Mouse (Mus musculus) CH12.LX (cell line): ENCODE measurements around the gene Vtn. TPM values are rescaled to one million over a fixed set of nuclear protein-coding genes. Genes with fewer than 3 reads are reported as not detected.

Experiments
- DNase-seq: peaks from one replicate; pipeline ENCODE4 v3.0.0-alpha.2; 2013; ENCODE audit errors: extremely low read depth
- H3K27ac ChIP-seq: 2 replicates; pipeline ENCODE4 v1.5.1; 2012; ENCODE audit warnings: low read depth, mild to moderate bottlenecking, control low read depth, moderate library complexity; ENCODE audit not compliant: insufficient read depth
- H3K27me3 ChIP-seq: replicated peaks from 2 replicates; pipeline ENCODE3; 2012; ENCODE audit warnings: inconsistent platforms
- H3K36me3 ChIP-seq, 2 experiments: replicated peaks in 1 of 2; 2 replicates each; pipeline versions ENCODE3 to v1.6.1; 2012; ENCODE audit warnings: inconsistent platforms in 1 of 2, low read length in 1 of 2, mild to moderate bottlenecking in 1 of 2, mixed read lengths in 1 of 2, moderate library complexity in 1 of 2; ENCODE audit not compliant: control insufficient read depth in 1 of 2, insufficient read depth in 1 of 2
- H3K4me1 ChIP-seq, 2 experiments: 2 replicates each; pipeline ENCODE4 v1.6.1; 2012; ENCODE audit warnings: inconsistent platforms in 1 of 2, moderate library complexity in 1 of 2; ENCODE audit not compliant: insufficient read depth in 2 of 2, control insufficient read depth in 1 of 2
- H3K4me2 ChIP-seq: 2 replicates; pipeline ENCODE4 v1.6.1; 2012; ENCODE audit warnings: low read depth, mild to moderate bottlenecking, control low read depth; ENCODE audit not compliant: poor library complexity, insufficient read depth, severe bottlenecking
- H3K4me3 ChIP-seq, 3 experiments: fragments of 150-350 bp in 1 of 3; sonication (generic) in 1 of 3; replicated peaks in 1 of 3; 2 replicates each; pipeline versions ENCODE3 to v1.5.1; 2011 to 2012; ENCODE audit warnings: low read depth in 2 of 3, low read length in 2 of 3, mild to moderate bottlenecking in 2 of 3, moderate library complexity in 2 of 3, control low read depth in 1 of 3, improper control_type of control experiment in 1 of 3, inconsistent platforms in 1 of 3, mixed read lengths in 1 of 3; ENCODE audit not compliant: poor library complexity in 1 of 3
- H3K79me2 ChIP-seq: replicated peaks from 2 replicates; pipeline ENCODE4 v1.6.1; 2012; ENCODE audit warnings: mild to moderate bottlenecking, moderate library complexity; ENCODE audit not compliant: control insufficient read depth, poor library complexity, insufficient read depth, severe bottlenecking; ENCODE audit errors: extremely low read depth
- H3K9ac ChIP-seq: 2 replicates; pipeline ENCODE4 v1.6.1; 2012; ENCODE audit warnings: low read depth, mild to moderate bottlenecking, control low read depth, moderate library complexity; ENCODE audit not compliant: insufficient read depth
- H3K9me3 ChIP-seq: replicated peaks from 2 replicates; pipeline ENCODE3; 2012; ENCODE audit warnings: low read length, inconsistent platforms, mixed read lengths
- BHLHE40 ChIP-seq: IDR thresholded peaks from 2 replicates; pipeline ENCODE4 v1.6.1; 2011; ENCODE audit warnings: mild to moderate bottlenecking, low read depth, low read length, improper control_type of control experiment
- CTCF ChIP-seq, 2 experiments: IDR thresholded peaks in 1 of 2; conservative IDR thresholded peaks in 1 of 2; 2 replicates each; pipeline ENCODE4 v1.5.1; 2011 to 2012; ENCODE audit warnings: low read depth in 2 of 2, low read length in 2 of 2, improper control_type of control experiment in 1 of 2, inconsistent platforms in 1 of 2, mild to moderate bottlenecking in 1 of 2, moderate library complexity in 1 of 2
- E2F4 ChIP-seq: IDR thresholded peaks from 2 replicates; pipeline ENCODE4 v1.6.1; 2011; ENCODE audit warnings: low read depth, low read length, improper control_type of control experiment; ENCODE audit not compliant: insufficient replicate concordance
- ELF1 ChIP-seq: IDR thresholded peaks from 2 replicates; pipeline ENCODE4 v1.6.1; 2014; ENCODE audit warnings: low read depth, mild to moderate bottlenecking, inconsistent platforms, low read length, improper control_type of control experiment
- EP300 ChIP-seq: IDR thresholded peaks from 2 replicates; pipeline ENCODE4 v1.6.1; 2011; ENCODE audit warnings: low read length, improper control_type of control experiment
- HCFC1 ChIP-seq: IDR thresholded peaks from 2 replicates; pipeline ENCODE4 v1.6.1; 2012; ENCODE audit warnings: low read depth, mild to moderate bottlenecking, inconsistent platforms, low read length, improper control_type of control experiment
- IRF4 ChIP-seq: IDR thresholded peaks from 2 replicates; pipeline ENCODE4 v1.6.1; 2014; ENCODE audit warnings: low read depth, mild to moderate bottlenecking, inconsistent platforms, low read length, improper control_type of control experiment
- JUN ChIP-seq: IDR thresholded peaks from 2 replicates; pipeline ENCODE4 v1.6.1; 2011; ENCODE audit warnings: low read depth, mild to moderate bottlenecking, low read length, improper control_type of control experiment, moderate library complexity; ENCODE audit not compliant: insufficient read depth
- KAT2A ChIP-seq: IDR thresholded peaks from 2 replicates; pipeline ENCODE4 v1.6.1; 2012; ENCODE audit warnings: low read length, improper control_type of control experiment, inconsistent platforms; ENCODE audit not compliant: insufficient replicate concordance
- MEF2A ChIP-seq: IDR thresholded peaks from 2 replicates; pipeline ENCODE4 v1.6.1; 2014; ENCODE audit warnings: low read depth, mild to moderate bottlenecking, inconsistent platforms, low read length, improper control_type of control experiment, borderline replicate concordance
- MYC ChIP-seq: IDR thresholded peaks from 2 replicates; pipeline ENCODE4 v1.6.1; 2011; ENCODE audit warnings: low read depth, mild to moderate bottlenecking, improper control_type of control experiment, low read length
- PAX5 ChIP-seq: IDR thresholded peaks from 2 replicates; pipeline ENCODE4 v1.6.1; 2012; ENCODE audit warnings: low read length, inconsistent platforms, mixed read lengths
- POLR2A ChIP-seq: IDR thresholded peaks from 2 replicates; pipeline ENCODE4 v1.6.1; 2011; ENCODE audit warnings: low read depth, mild to moderate bottlenecking, improper control_type of control experiment, low read length
- POLR2AphosphoS2 ChIP-seq: IDR thresholded peaks from 2 replicates; pipeline ENCODE4 v1.6.1; 2011; ENCODE audit warnings: low read depth, low read length, improper control_type of control experiment
- RAD21 ChIP-seq: IDR thresholded peaks from 2 replicates; pipeline ENCODE4 v1.6.1; 2011; ENCODE audit warnings: low read depth, mild to moderate bottlenecking, low read length, improper control_type of control experiment, moderate library complexity
- RCOR1 ChIP-seq: conservative IDR thresholded peaks from 2 replicates; pipeline ENCODE4 v1.6.1; 2012; ENCODE audit warnings: low read depth, mild to moderate bottlenecking, inconsistent platforms, low read length, improper control_type of control experiment
- SIN3A ChIP-seq: IDR thresholded peaks from 2 replicates; pipeline ENCODE4 v1.6.1; 2012; ENCODE audit warnings: low read length, improper control_type of control experiment, inconsistent platforms
- SMC3 ChIP-seq: IDR thresholded peaks from 2 replicates; pipeline ENCODE4 v1.6.1; 2011; ENCODE audit warnings: low read depth, low read length, improper control_type of control experiment
- TCF12 ChIP-seq: IDR thresholded peaks from 2 replicates; pipeline ENCODE4 v1.6.1; 2014; ENCODE audit warnings: low read depth, mild to moderate bottlenecking, inconsistent platforms, low read length, improper control_type of control experiment
- UBTF ChIP-seq: IDR thresholded peaks from 2 replicates; pipeline ENCODE4 v1.6.1; 2012; ENCODE audit warnings: low read depth, mild to moderate bottlenecking, inconsistent platforms, low read length, improper control_type of control experiment, moderate library complexity
- USF2 ChIP-seq: conservative IDR thresholded peaks from 2 replicates; pipeline ENCODE4 v1.6.1; 2011; ENCODE audit warnings: low read depth, low read length, improper control_type of control experiment
- ZC3H11A ChIP-seq: IDR thresholded peaks from 2 replicates; pipeline ENCODE4 v1.6.1; 2012; ENCODE audit warnings: low read depth, mild to moderate bottlenecking, inconsistent platforms, low read length, improper control_type of control experiment
- ZMIZ1 ChIP-seq: IDR thresholded peaks from 2 replicates; pipeline ENCODE4 v1.6.1; 2012; ENCODE audit warnings: low read depth, mild to moderate bottlenecking, inconsistent platforms, low read length, improper control_type of control experiment
- dilution Hi-C: fragments of 300-500 bp; cut with MboI; formaldehyde crosslinking; loops from 2 replicates; pipeline ENCODE4 v1.14.3; 2020; ENCODE audit warnings: low sequenced_read_pairs; ENCODE audit not compliant: extremely low pct_unique_long_range_greater_than_20kb, extremely low pct_ligation_motif_present
- in situ Hi-C: fragments of 300-500 bp; cut with MboI; formaldehyde crosslinking; loops from 3 replicates; pipeline ENCODE4 v1.14.3; 2019; ENCODE audit warnings: low sequenced_read_pairs, low pct_ligation_motif_present, low pct_unique_long_range_greater_than_20kb, mixed read lengths
- polyA plus RNA-seq: library from polyadenylated mRNA; unstranded; fragments of >175 nt; gene quantifications from 2 replicates; pipeline ENCODE4 v1.2.1, GENCODE M21; 2012; ENCODE audit warnings: low read depth; ENCODE audit not compliant: insufficient read length
- total RNA-seq, 2 experiments: library from RNA; depleted of rRNA; stranded (reverse); fragments of 300-350 nt in 1 of 2; fragments of >200 nt in 1 of 2; gene quantifications; 2 replicates each; pipeline ENCODE4 v1.2.3; 2012 to 2014

The Vtn gene
- total and polyA plus RNA-seq, 3 experiments, result not detected

- peaks cover 91 to 100% of the 10 kb centered on the region in 2 experiments for H3K36me3 ChIP-seq
- H3K9me3 ChIP-seq, result no peaks in the 10 kb centered on the region
- H3K79me2 ChIP-seq, result no peaks in the 10 kb centered on the region
- DNase-seq, result peak; percentile 58
- no peak overlapping the region for H3K4me2 ChIP-seq
- no peak overlapping the region for H3K27ac ChIP-seq
- no peaks in the 10 kb centered on the region for H3K27me3 ChIP-seq
- no peaks in the 10 kb centered on the region for H3K4me1 ChIP-seq
- no peak for TF ChIP-seq POLR2AphosphoS2
- TF ChIP-seq PAX5, result no peak
- TF ChIP-seq RCOR1, result no peak
- peak; percentile 29 to 68; a peak in 3 of 4 replicates for TF ChIP-seq CTCF (conservative IDR thresholded peaks at IDR 0.05 in 1 of 2, IDR thresholded peaks at IDR 0.05 in 1 of 2; ENCODE audit: low read depth in 2 of 2, low read length in 2 of 2)
- no peak for TF ChIP-seq E2F4
- no peak for TF ChIP-seq SIN3A
- peak; percentile 56 for TF ChIP-seq RAD21
- no peak for TF ChIP-seq KAT2A
- 0 out of 2 replicates have a peak, but pooled peaks have one; percentile 24 for TF ChIP-seq MYC
- no peak for TF ChIP-seq EP300
- no peak for TF ChIP-seq TCF12
- TF ChIP-seq UBTF, result no peak
- no peak for TF ChIP-seq USF2
- no peak for TF ChIP-seq BHLHE40
- TF ChIP-seq JUN, result no peak
- TF ChIP-seq ELF1, result no peak
- TF ChIP-seq ZC3H11A, result no peak
- TF ChIP-seq ZMIZ1, result 0 out of 2 replicates have a peak, but pooled peaks have one; percentile 28
- peak; percentile 54 for TF ChIP-seq SMC3
- TF ChIP-seq HCFC1, result no peak
- no peak for TF ChIP-seq MEF2A
- no peak for TF ChIP-seq IRF4
- TF ChIP-seq POLR2A, result no peak; the same call in 1 of the 2 replicates
- TF ChIP-seq, all 38 proteins: peak for 5
- in situ Hi-C loops, result no loop called here
- dilution Hi-C loops, result no loop called here
- H3K9ac ChIP-seq, result no peak overlapping the region
- no peak overlapping the region for H3K4me3 ChIP-seq
These were observed 23.6 kb downstream of the Vtn start for GRCm38 (mm10) chr11:78522481-78522997.
